Mouse (Mus musculus) liver, embryonic 14.5 days (tissue): ENCODE measurements at regions not wholly inside any gene's neighbourhood (a gene's known extent, or its start where the extent isn't known, plus 50 kb on each side); places are given as distances from the start of the nearest gene placed in this dataset.

Source experiments
- CTCF ChIP-seq: IDR thresholded peaks from 2 replicates; pipeline ENCODE4 v1.5.1; 2016; ENCODE audit warnings: antibody characterized with exemption, low read depth, control low read depth
- EP300 ChIP-seq: IDR thresholded peaks from 2 replicates; pipeline ENCODE4 v1.6.1; 2016; ENCODE audit warnings: antibody characterized with exemption, low read depth

GRCm38 (mm10) chr14:24985806-24986359, 473.1 kb upstream of the Zmiz1 start:
- TF ChIP-seq CTCF (no peak), EP300 (no peak)
